Mouse (Mus musculus) spleen, postnatal 4 days (tissue): Measurements from ENCODE around the gene 2010300C02Rik.

ENCODE experiments used
- DNase-seq, 2 experiments: peaks; one replicate each; pipeline ENCODE4 v3.0.0; 2022; ENCODE audit warnings: low spot score in 2 of 2

2010300C02Rik gene

DNA sequence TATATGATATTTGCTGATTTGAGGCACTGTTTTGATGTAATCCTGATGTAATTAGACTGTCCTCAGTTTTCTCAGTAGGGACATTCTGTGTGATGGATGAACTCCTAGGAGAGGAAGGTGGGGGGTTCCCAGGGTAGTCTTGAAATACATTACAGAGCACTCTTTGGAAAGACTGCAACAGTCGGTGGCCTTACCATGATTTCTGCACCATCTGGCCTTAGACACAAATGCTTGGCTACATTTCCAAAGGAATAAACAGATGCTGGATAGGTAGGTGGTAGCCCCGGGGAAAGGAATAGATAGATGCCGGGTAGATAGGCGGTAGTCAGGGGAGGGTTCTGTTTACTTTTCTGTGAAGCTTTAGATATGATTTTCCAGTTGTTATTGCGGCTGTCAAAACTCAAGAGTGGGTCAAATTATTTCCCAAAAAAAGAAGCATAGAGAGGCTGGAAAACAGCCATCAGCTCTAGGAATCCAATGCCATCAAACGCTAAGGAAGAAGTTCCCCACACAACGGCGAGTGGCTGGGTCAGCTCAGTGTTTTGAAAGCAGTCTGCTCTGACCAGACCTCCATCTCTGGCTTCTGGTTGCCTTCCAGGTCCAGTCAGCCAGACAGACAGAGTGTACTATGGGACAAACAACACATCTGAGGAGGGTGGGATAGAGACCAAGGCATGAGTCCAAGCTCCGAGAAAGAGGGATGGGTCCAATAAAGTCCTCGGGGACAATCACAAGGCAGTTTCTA is 147.2 kb downstream of the 2010300C02Rik start:
- DNase-seq: no peak

- DNase-seq: no peak
These were observed 151.5 kb downstream of the 2010300C02Rik start for GRCm38 (mm10) chr1:37568379-37568778.

DNA sequence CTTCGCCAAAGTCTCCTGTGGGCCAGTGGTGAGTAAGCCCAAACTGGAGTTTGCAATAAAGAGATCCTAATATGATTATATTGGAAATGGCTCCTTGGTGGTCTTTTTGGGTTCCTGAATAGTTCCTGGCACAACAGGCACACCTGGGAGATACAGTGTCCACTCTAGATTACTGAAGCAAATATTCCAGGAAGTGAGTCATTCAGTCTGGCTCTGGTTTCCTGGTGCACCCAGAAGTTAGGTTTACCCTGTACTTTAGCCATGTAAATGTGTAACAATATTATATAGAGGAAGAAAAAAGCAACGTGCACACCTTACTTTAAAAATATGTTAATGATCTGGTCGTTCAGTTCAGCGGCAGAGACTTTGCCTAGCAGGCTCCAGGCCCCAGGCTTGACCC is 153.1 kb downstream of the 2010300C02Rik start:
- no peak for DNase-seq

GRCm38 (mm10) chr1:37566344-37566743 is 153.5 kb downstream of the 2010300C02Rik start:
- DNase-seq: no peak

GRCm38 (mm10) chr1:37565396-37565795 is 154.5 kb downstream of the 2010300C02Rik start:
- no peak for DNase-seq

DNA sequence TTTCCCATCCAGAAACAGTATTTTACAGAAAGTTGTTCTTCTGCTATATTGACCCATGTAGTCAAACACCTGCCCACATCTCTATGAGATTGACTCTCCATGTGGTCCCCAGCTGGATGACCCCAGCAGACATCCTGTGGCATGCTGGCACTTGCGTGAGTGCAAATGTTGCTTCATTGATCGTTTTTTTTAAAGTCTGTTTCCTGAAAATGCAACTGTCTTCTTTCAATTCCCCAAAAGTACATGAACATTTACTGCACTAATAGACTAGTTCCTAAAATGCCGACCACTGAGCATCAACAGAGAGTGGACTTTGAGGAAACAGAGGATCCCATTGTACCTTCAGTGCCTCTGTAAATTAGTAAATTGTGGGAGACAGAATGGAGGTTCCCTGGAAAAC is 157.9 kb downstream of the 2010300C02Rik start:
- DNase-seq: no peak
